Comparison of ENCODE assay signal across 17 mouse cellular contexts in the genomic region with DNA sequence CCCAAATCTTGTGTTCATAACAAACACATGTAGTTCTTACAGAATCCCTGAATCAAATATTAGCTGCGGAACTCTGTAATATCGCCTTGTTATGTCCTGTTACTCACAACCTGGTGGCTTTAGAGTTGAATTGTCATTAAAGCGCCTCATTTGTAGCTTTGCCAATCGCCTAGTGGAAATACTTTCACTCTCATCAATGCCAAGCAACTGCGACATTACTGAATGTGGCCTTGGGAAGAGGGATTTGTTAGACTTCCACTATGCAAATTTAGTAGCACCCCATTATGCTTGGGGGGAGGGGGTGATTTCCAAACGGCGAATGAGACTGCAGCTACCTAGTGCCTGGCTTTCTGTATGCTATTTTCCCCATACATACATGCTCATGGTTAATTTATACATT. TPM values are rescaled to one million over a fixed set of nuclear protein-coding genes. Genes with fewer than 3 reads are reported as not detected.
DNase-seq lines count a peak whose midpoint lies in the region; ATAC-seq and TF ChIP-seq lines count a peak whose summit lies in the region.
"Had no signal": no experiment of that assay in that cellular context is flagged by ENCODE, and none has a peak within 500 bp of the region (broad histone marks: within the 10 kb centered on the region; RNA-seq: fewer than 3 reads in every experiment).

No protein-coding gene starts in this region.

- H3ac ChIP-seq in myocyte (ENCODE audit: control insufficient read depth, insufficient read length) = no peak overlapping the region

- H3K9me3 ChIP-seq in kidney, embryonic 14.5 days (ENCODE audit: control insufficient read depth, low read length) = no peaks in the 10 kb centered on the region
- H3K9me3 ChIP-seq: embryonic facial prominence, embryonic 13.5 days; forebrain, embryonic 12.5 days; heart, embryonic 10.5 days; hindbrain, embryonic 10.5 days; intestine, embryonic 15.5 days had no signal

- H3K4me1 ChIP-seq in kidney, embryonic 14.5 days (ENCODE audit: control insufficient read depth, insufficient read depth, low read length) = 0 out of 2 replicates have a peak, but pooled peaks cover 6% of the 10 kb centered on the region
- H3K4me1 ChIP-seq: forebrain, embryonic 12.5 days; intestine, embryonic 15.5 days had no signal

- no peak overlapping the region for H3K4me3 ChIP-seq in kidney, embryonic 14.5 days (ENCODE audit: low read length)
- H3K4me3 ChIP-seq in myocyte = no peak overlapping the region
- H3K4me3 ChIP-seq: embryonic facial prominence, embryonic 13.5 days; forebrain, embryonic 12.5 days; gastrocnemius, adult 2 months; heart, embryonic 10.5 days; hindbrain, embryonic 10.5 days; intestine, embryonic 15.5 days had no signal

- no peak overlapping the region for H3K4me2 ChIP-seq in kidney, embryonic 14.5 days (replicated peaks; ENCODE audit: low read depth, low read length)
- peak overlapping the region; percentile 55 for H3K4me2 ChIP-seq in myocyte (ENCODE audit: low read depth)
- H3K4me2 ChIP-seq: embryonic facial prominence, embryonic 13.5 days; forebrain, embryonic 12.5 days; hindbrain, embryonic 14.5 days; intestine, embryonic 15.5 days had no signal

- H3K27me3 ChIP-seq in kidney, embryonic 14.5 days (ENCODE audit: control insufficient read depth, insufficient read depth, low read length) = no peaks in the 10 kb centered on the region
- H3K27me3 ChIP-seq in myocyte (ENCODE audit: control insufficient read depth, insufficient read depth, insufficient read length) = no peaks in the 10 kb centered on the region
- H3K27me3 ChIP-seq: embryonic facial prominence, embryonic 13.5 days; intestine, embryonic 15.5 days had no signal

- no peak for TF ChIP-seq POLR2A in myocyte (IDR thresholded peaks at IDR 0.05; ENCODE audit: insufficient read length, low read depth)

- WGBS in kidney, embryonic 14.5 days = 85% methylated on average over 7 of the region's 7 CpGs

- no peaks in the 10 kb centered on the region for H3K79me2 ChIP-seq in myocyte (ENCODE audit: control insufficient read depth, insufficient read depth)

- peak; percentile 55 for DNase-seq in heart, adult 11 months
- DNase-seq in heart, postnatal 4 days = no peak
- DNase-seq in kidney, adult 9 months = peak; percentile 8
- peak; percentile 55 for DNase-seq in Muller cell, postnatal 12 days (ENCODE audit: inconsistent ontology term)
- DNase-seq: cerebellum, adult 18-20 months; cerebellum, adult 9-11 months; cerebellum, postnatal 36 days; gastrocnemius, adult 2 months; gastrocnemius, postnatal 25 days had no signal

- no peak overlapping the region for H3K9ac ChIP-seq in kidney, embryonic 14.5 days (ENCODE audit: low read depth, low read length)
- H3K9ac ChIP-seq: embryonic facial prominence, embryonic 13.5 days; forebrain, embryonic 12.5 days; hindbrain, embryonic 14.5 days; intestine, embryonic 15.5 days had no signal

- no peaks in the 10 kb centered on the region for H3K36me3 ChIP-seq in kidney, embryonic 14.5 days (ENCODE audit: control insufficient read depth, insufficient read depth, low read length)
- no peaks in the 10 kb centered on the region for H3K36me3 ChIP-seq in myocyte (ENCODE audit: control insufficient read depth, insufficient read depth)
- H3K36me3 ChIP-seq: embryonic facial prominence, embryonic 13.5 days; forebrain, embryonic 12.5 days; heart, embryonic 10.5 days; hindbrain, embryonic 10.5 days; intestine, embryonic 15.5 days had no signal

- ATAC-seq in kidney, embryonic 14.5 days (ENCODE audit: low FRiP score, low TSS enrichment) = no peak
- ATAC-seq: intestine, embryonic 15.5 days had no signal

- H3K27ac ChIP-seq in kidney, embryonic 14.5 days (ENCODE audit: low read depth, low read length) = no peak overlapping the region
- H3K27ac ChIP-seq: embryonic facial prominence, embryonic 13.5 days; forebrain, embryonic 12.5 days; gastrocnemius, adult 2 months; hindbrain, embryonic 14.5 days; intestine, embryonic 15.5 days had no signal

TF ChIP-seq in myocyte, 11 proteins besides CTCF, POLR2A, EP300 and RAD21:
- TF ChIP-seq MYOG (IDR thresholded peaks at IDR 0.05; ENCODE audit: control insufficient read depth in 1 of 3, insufficient read depth in 1 of 3, insufficient read length in 2 of 3, low read depth in 2 of 3) (no peak), MYOD1 (IDR thresholded peaks at IDR 0.05; ENCODE audit: control insufficient read depth in 1 of 3, insufficient read length in 2 of 3, low read depth in 2 of 3) (no peak), POLR2AphosphoS2 (IDR thresholded peaks at IDR 0.05; ENCODE audit: insufficient read length, low read depth) (no peak), USF1 (IDR thresholded peaks at IDR 0.05; ENCODE audit: low read depth) (no peak), TCF12 (IDR thresholded peaks at IDR 0.05; ENCODE audit: insufficient read depth, poor library complexity, severe bottlenecking) (no peak), TCF3 (IDR thresholded peaks at IDR 0.05; ENCODE audit: insufficient read length, low read depth) (no peak), E2F4 (IDR thresholded peaks at IDR 0.05; ENCODE audit: insufficient read depth) (no peak), SRF (IDR thresholded peaks at IDR 0.05; ENCODE audit: control insufficient read depth, insufficient read length, low read depth) (no peak), REST (IDR thresholded peaks at IDR 0.05; ENCODE audit: insufficient read depth, insufficient read length) (no peak), MAX (IDR thresholded peaks at IDR 0.05; ENCODE audit: low read depth) (no peak), CEBPB (IDR thresholded peaks at IDR 0.05; ENCODE audit: insufficient read depth, poor library complexity, severe bottlenecking) (no peak)

RNA-seq across cellular contexts. Expression of a gene that starts 50.8 kb away (rescaled TPM):
- total RNA-seq in heart, postnatal 4 days (2021) = 1 to 10 TPM; 1.8 to 1.9 TPM
- 30.4 and 41.7 TPM in 2 replicates for polyA plus RNA-seq in kidney, embryonic 14.5 days (2014; fragmentation: Nextera tagmentation; extraction: Ambion mirVana)
- polyA plus RNA-seq in myocyte (2012; fragmentation: generic; extraction: Trizol) = 2.0 TPM

Comparison
In these comparisons a context has a peak if more than half of its experiments do, and no peak if none do; other contexts are left out.
1. RNA of a gene that starts 50.8 kb away (polyA plus RNA-seq): 30.4 to 41.7 TPM in kidney, embryonic 14.5 days; 2.0 TPM in myocyte (single experiment); every median in the first group is over 10 times any median in the second.